Mouse (Mus musculus): ENCODE measurements around the gene Gm21905. TPM values are rescaled to one million over a fixed set of nuclear protein-coding genes. Genes with fewer than 3 reads are reported as not detected.

The Gm21905 gene
- not detected in 2 replicates for polyA plus RNA-seq (2015; fragmentation: Nextera tagmentation; extraction: Ambion mirVana)

DNA sequence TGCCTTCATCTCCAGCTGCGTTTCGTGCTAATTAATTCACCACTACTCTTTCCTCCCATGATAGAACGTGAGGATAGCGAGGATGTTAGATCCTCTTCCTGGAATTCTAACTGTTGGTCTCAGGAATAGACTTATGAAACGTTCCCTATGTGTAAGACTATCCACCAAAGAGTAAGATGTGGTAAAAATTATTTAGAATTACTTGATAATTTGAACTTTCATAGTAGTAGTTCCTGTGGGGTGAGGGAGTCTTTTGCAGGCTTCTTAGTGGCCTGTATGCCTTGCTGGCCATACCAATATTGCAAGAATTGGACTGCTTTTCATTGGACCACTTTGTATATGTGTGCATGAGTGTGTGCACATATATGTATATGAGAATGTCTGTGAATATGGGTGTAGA, at the start of gene Gm21905:
Gene Gm21905 (minus strand): TSS at position 101 of the 400 bp plus-strand sequence.
- no peaks in the 10 kb centered on the region for H3K4me1 ChIP-seq (replicated peaks; ENCODE audit: control insufficient read depth, insufficient read depth, low read length)
- H3K27me3 ChIP-seq (replicated peaks; ENCODE audit: control insufficient read depth, insufficient read depth, low read length), result no peaks in the 10 kb centered on the region
- whole genome bisulfite sequencing, result 76% methylated on average over 5 of the region's 5 CpGs
- H3K4me3 ChIP-seq (ENCODE audit: low read depth, low read length), result no peak within 1 kb of the TSS
- no peak for TF ChIP-seq CTCF (IDR thresholded peaks at IDR 0.05; ENCODE audit: low read depth)
- no peaks in the 10 kb centered on the region for H3K9me3 ChIP-seq (ENCODE audit: control insufficient read depth)
- no peak within 1 kb of the TSS for H3K9ac ChIP-seq (ENCODE audit: low read depth, low read length)
- no peak within 1 kb of the TSS for H3K4me2 ChIP-seq (replicated peaks; ENCODE audit: low read depth)
- H3K27ac ChIP-seq (ENCODE audit: low read depth, low read length), result no peak within 1 kb of the TSS
- H3K36me3 ChIP-seq (ENCODE audit: control insufficient read depth, insufficient read depth), result no peaks in the 10 kb centered on the region
- ATAC-seq, result no peak

DNA sequence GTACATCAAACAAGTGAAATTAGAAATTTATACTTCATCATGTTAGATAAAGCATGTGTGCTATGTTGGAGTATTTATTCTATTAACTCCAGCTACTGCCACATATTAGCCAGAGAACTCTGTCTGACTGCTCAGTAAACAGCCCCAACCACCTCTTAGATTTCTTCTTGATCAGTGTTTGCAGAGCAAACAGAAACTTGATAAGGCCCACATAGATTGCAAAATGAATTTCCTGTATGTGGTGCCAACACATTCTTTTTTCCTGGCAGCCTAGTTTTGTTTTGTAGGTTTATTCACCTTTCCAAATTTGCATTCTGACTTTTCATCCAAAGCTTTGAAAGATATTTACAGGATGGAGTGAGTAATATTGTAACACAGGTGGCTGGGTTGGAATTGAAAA, 44.2 kb upstream of the Gm21905 start:
- TF ChIP-seq CTCF (IDR thresholded peaks at IDR 0.05; ENCODE audit: low read depth), result no peak
- Histone ChIP-seq H3K4me3 (ENCODE audit: low read depth, low read length) (no peak overlapping the region), H3K9me3 (ENCODE audit: control insufficient read depth) (no peaks in the 10 kb centered on the region), H3K27me3 (replicated peaks; ENCODE audit: control insufficient read depth, insufficient read depth, low read length) (no peaks in the 10 kb centered on the region), H3K27ac (ENCODE audit: low read depth, low read length) (no peak overlapping the region), H3K9ac (ENCODE audit: low read depth, low read length) (no peak overlapping the region), H3K4me1 (replicated peaks; ENCODE audit: control insufficient read depth, insufficient read depth, low read length) (no peaks in the 10 kb centered on the region), H3K4me2 (replicated peaks; ENCODE audit: low read depth) (no peak overlapping the region), H3K36me3 (ENCODE audit: control insufficient read depth, insufficient read depth) (no peaks in the 10 kb centered on the region)
- ATAC-seq, result peak; percentile 45; the same call in 1 of the 2 replicates

DNA sequence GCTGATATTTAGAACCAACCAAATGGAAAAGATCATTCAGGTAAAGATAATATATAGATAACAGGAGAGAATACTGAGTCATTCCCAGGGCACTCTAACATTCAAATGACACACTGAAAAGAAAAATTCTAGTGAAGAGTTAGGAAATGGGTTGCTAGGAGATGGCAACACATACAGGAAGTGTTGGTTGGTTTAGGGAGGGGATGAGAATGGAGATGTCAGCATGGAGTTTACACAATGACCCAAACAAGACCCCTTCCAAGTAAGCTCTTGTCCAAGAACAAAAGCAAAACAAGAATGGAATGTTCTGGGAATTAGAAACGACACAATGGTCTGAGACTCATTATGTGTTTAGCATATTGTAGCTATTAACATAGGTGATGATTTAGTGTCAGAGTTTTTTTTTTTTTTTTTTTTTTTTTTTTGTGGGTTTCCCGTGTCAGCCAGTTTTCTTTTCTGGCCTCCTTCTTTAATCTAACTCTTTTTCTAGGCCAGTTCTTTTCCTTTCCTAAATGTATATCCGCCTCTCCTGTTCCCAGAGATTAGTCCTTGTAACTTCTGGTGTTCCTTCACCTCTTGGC, 35.8 kb upstream of the Gm21905 start:
- Histone ChIP-seq H3K27me3 (replicated peaks; ENCODE audit: control insufficient read depth, insufficient read depth, low read length) (no peaks in the 10 kb centered on the region), H3K4me1 (replicated peaks; ENCODE audit: control insufficient read depth, insufficient read depth, low read length) (no peaks in the 10 kb centered on the region), H3K4me2 (replicated peaks; ENCODE audit: low read depth) (no peak overlapping the region), H3K27ac (ENCODE audit: low read depth, low read length) (no peak overlapping the region), H3K36me3 (ENCODE audit: control insufficient read depth, insufficient read depth) (no peaks in the 10 kb centered on the region), H3K9me3 (ENCODE audit: control insufficient read depth) (no peaks in the 10 kb centered on the region), H3K4me3 (ENCODE audit: low read depth, low read length) (no peak overlapping the region), H3K9ac (ENCODE audit: low read depth, low read length) (no peak overlapping the region)
- WGBS, result 70% methylated on average over 3 of the region's 3 CpGs
- no peak for ATAC-seq
- no peak for TF ChIP-seq CTCF (IDR thresholded peaks at IDR 0.05; ENCODE audit: low read depth)

DNA sequence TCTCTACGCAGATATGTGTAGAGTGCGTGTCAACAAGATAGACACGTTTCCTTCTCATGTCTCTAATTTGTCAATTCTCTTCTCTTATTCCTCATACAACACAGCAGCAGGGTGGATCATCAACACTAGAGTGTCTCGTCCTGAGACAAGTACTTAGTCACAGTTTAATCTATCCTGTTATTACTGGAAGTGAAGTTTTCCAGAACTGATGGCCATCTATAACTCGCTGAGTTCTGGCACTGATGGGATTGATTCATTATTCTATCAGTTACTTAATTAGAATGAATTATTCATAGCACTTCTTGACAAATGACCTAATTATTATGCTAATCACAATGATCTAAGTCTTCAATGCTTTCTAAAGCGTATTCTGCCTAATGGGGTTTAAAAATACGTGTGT, 23.3 kb upstream of the Gm21905 start:
- Histone ChIP-seq H3K36me3 (ENCODE audit: control insufficient read depth, insufficient read depth) (no peaks in the 10 kb centered on the region), H3K4me3 (ENCODE audit: low read depth, low read length) (no peak overlapping the region), H3K27ac (ENCODE audit: low read depth, low read length) (no peak overlapping the region), H3K27me3 (replicated peaks; ENCODE audit: control insufficient read depth, insufficient read depth, low read length) (no peaks in the 10 kb centered on the region), H3K4me2 (replicated peaks; ENCODE audit: low read depth) (no peak overlapping the region), H3K9ac (ENCODE audit: low read depth, low read length) (no peak overlapping the region), H3K9me3 (ENCODE audit: control insufficient read depth) (no peaks in the 10 kb centered on the region), H3K4me1 (replicated peaks; ENCODE audit: control insufficient read depth, insufficient read depth, low read length) (no peaks in the 10 kb centered on the region)
- TF ChIP-seq CTCF (IDR thresholded peaks at IDR 0.05; ENCODE audit: low read depth), result no peak
- WGBS, result 83% methylated on average over 7 of the region's 7 CpGs
- no peak for ATAC-seq

DNA sequence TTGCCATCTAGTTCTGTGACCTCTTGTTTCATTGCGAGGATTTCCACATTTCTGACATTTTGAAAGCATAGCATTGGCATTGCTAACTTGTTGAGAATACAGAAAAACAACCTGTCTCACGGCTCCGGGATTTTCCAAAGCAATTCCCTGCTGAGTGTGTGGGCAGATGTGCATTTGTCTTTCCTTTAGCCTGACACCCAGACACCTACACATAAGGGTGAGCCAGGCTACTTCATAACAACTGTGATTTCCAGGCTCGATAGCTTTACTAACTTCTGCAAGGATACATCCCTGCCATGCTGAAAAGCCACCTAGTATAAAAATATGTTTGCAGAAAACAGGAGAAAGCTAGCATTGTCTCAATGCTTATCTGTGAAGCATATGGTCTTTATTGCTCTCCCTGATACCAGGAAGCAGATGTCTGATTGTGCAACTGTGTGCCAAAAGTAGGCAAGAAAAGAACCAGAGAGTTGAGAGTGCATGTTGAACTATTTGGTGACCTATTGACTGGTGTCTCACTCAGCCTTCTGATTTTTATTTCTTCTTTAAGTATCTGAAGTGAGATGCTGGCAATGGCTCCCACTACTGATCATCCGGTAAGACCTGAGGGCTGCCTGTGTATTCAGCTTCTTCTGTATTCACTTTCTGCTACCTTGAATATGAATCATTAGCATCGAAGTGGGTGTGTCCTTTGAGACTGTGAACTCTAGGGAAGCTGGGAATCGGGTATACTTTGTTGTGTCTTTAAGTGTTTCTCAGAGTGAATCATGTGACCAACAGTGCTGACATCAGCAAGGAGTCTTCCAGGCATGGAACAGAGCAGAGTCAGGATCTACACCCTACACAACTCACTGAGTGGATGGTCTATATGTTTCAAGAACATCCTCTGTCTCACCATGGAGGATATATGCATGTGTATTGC, 15.7 kb upstream of the Gm21905 start:
- no peaks in the 10 kb centered on the region for H3K4me1 ChIP-seq (replicated peaks; ENCODE audit: control insufficient read depth, insufficient read depth, low read length)
- H3K4me2 ChIP-seq (replicated peaks; ENCODE audit: low read depth), result 0 out of 2 replicates have a peak overlapping the region, but pooled peaks have one; percentile 14
- H3K36me3 ChIP-seq (ENCODE audit: control insufficient read depth, insufficient read depth), result no peaks in the 10 kb centered on the region
- no peaks in the 10 kb centered on the region for H3K9me3 ChIP-seq (ENCODE audit: control insufficient read depth)
- no peak for TF ChIP-seq CTCF (IDR thresholded peaks at IDR 0.05; ENCODE audit: low read depth)
- peak overlapping the region; percentile 1; the same call in 1 of the 2 replicates for H3K27ac ChIP-seq (ENCODE audit: low read depth, low read length)
- no peak overlapping the region for H3K9ac ChIP-seq (ENCODE audit: low read depth, low read length)
- no peaks in the 10 kb centered on the region for H3K27me3 ChIP-seq (replicated peaks; ENCODE audit: control insufficient read depth, insufficient read depth, low read length)
- 47% methylated on average over 7 of the region's 7 CpGs for WGBS
- no peak overlapping the region for H3K4me3 ChIP-seq (ENCODE audit: low read depth, low read length)
- ATAC-seq, result peak; percentile 93

DNA sequence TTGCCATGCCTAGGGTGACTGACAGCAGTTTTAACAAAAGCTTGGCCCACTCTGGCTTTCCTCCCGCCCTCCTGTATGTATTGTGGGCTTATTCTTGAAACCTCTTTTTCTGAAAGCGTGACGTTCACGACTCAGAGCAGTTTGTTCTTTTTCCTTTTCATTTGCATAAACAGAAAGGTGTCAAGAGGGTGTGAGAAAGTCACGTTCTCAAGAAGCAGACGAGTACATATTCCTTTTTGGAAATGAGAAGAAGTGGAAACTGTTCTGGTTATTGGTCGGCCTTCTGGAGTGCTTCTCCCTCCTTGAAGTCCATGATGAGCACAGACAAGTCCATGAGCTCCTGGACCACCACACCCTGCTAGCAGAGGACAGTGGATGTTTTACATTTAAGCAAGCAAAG, 9.3 kb upstream of the Gm21905 start:
- TF ChIP-seq CTCF (IDR thresholded peaks at IDR 0.05; ENCODE audit: low read depth), result no peak
- ATAC-seq, result no peak
- no peaks in the 10 kb centered on the region for H3K27me3 ChIP-seq (replicated peaks; ENCODE audit: control insufficient read depth, insufficient read depth, low read length)
- H3K4me2 ChIP-seq (replicated peaks; ENCODE audit: low read depth), result no peak overlapping the region
- H3K4me1 ChIP-seq (replicated peaks; ENCODE audit: control insufficient read depth, insufficient read depth, low read length), result no peaks in the 10 kb centered on the region
- WGBS, result 84% methylated on average over 7 of the region's 7 CpGs
- no peak overlapping the region for H3K4me3 ChIP-seq (ENCODE audit: low read depth, low read length)
- H3K36me3 ChIP-seq (ENCODE audit: control insufficient read depth, insufficient read depth), result no peaks in the 10 kb centered on the region
- no peak overlapping the region for H3K27ac ChIP-seq (ENCODE audit: low read depth, low read length)
- no peaks in the 10 kb centered on the region for H3K9me3 ChIP-seq (ENCODE audit: control insufficient read depth)
- H3K9ac ChIP-seq (ENCODE audit: low read depth, low read length), result no peak overlapping the region

Measured in intestine, postnatal 0 days (tissue).